Mouse (Mus musculus): ENCODE results near the gene Cxcl1. TPM values are rescaled to one million over a fixed set of nuclear protein-coding genes. Genes with fewer than 3 reads are reported as not detected.

Cxcl1 gene
- polyA plus RNA-seq, 1 experiment from 2014 or later: 1.1 TPM

GRCm38 (mm10) chr5:90930971-90931851 is 40.2 kb downstream of the Cxcl1 start, which contains the start of gene Mthfd2l:
Gene Mthfd2l (plus strand): TSS chr5:90931117.
- peaks cover 10% of the 10 kb centered on the region for H3K4me1 ChIP-seq
- H3K4me2 ChIP-seq (replicated peaks): peak within 1 kb of the TSS; percentile 60
- peaks cover 22% of the 10 kb centered on the region for H3K36me3 ChIP-seq
- WGBS: under 1% methylated on average over 79 of the region's 79 CpGs
- H3K9me3 ChIP-seq: no peaks in the 10 kb centered on the region
- ATAC-seq (ENCODE audit: low FRiP score, low read depth): peak; percentile 98
- H3K27me3 ChIP-seq: no peaks in the 10 kb centered on the region
- peak within 1 kb of the TSS; percentile 99 for H3K27ac ChIP-seq
- H3K4me3 ChIP-seq: peak within 1 kb of the TSS; percentile 76
- peak within 1 kb of the TSS; percentile 96 for H3K9ac ChIP-seq

- peak overlapping the region; percentile 96 for H3K9ac ChIP-seq
- H3K27ac ChIP-seq: peak overlapping the region; percentile 99
- 7% methylated on average over 6 of the region's 6 CpGs for WGBS
- no peaks in the 10 kb centered on the region for H3K9me3 ChIP-seq
- peak overlapping the region; percentile 76 for H3K4me3 ChIP-seq
- H3K36me3 ChIP-seq: peaks cover 22% of the 10 kb centered on the region
- no peaks in the 10 kb centered on the region for H3K27me3 ChIP-seq
- ATAC-seq (ENCODE audit: low FRiP score, low read depth): peak; percentile 37; the same call in 1 of the 2 replicates
- H3K4me2 ChIP-seq (replicated peaks): peak overlapping the region; percentile 60
- H3K4me1 ChIP-seq: peaks cover 13% of the 10 kb centered on the region
These were observed 40.9 kb downstream of the Cxcl1 start for GRCm38 (mm10) chr5:90931911-90932310.

GRCm38 (mm10) chr5:90936706-90937105 is 45.7 kb downstream of the Cxcl1 start:
- H3K9me3 ChIP-seq: no peaks in the 10 kb centered on the region
- no peak overlapping the region for H3K4me3 ChIP-seq
- no peak for ATAC-seq (ENCODE audit: low FRiP score, low read depth)
- H3K4me2 ChIP-seq (replicated peaks): no peak overlapping the region
- H3K27me3 ChIP-seq: no peaks in the 10 kb centered on the region
- WGBS: 52% methylated on average over 2 of the region's 2 CpGs
- peaks cover 25% of the 10 kb centered on the region for H3K36me3 ChIP-seq
- no peak overlapping the region for H3K27ac ChIP-seq
- H3K9ac ChIP-seq: no peak overlapping the region
- peaks cover 10% of the 10 kb centered on the region for H3K4me1 ChIP-seq

Other genes starting within 250 kb of the Cxcl1 start
- gene Cxcl5, start 131.9 kb upstream of the Cxcl1 start, polyA plus RNA-seq (2015; fragmentation: Nextera tagmentation; extraction: Ambion mirVana): 0.51 and 0.71 TPM in 2 replicates
- 4.1 and 6.6 TPM in 2 replicates for gene Ppbp, start 122.7 kb upstream of the Cxcl1 start, polyA plus RNA-seq (2015; fragmentation: Nextera tagmentation; extraction: Ambion mirVana)
- gene Pf4, start 118.8 kb upstream of the Cxcl1 start, polyA plus RNA-seq (2015; fragmentation: Nextera tagmentation; extraction: Ambion mirVana): 46.5 and 56.5 TPM in 2 replicates
- 0.26 and 0.52 TPM in 2 replicates for gene Cxcl3, start 105.1 kb upstream of the Cxcl1 start, polyA plus RNA-seq (2015; fragmentation: Nextera tagmentation; extraction: Ambion mirVana)
- gene Cxcl15, start 96.7 kb upstream of the Cxcl1 start, polyA plus RNA-seq (2015; fragmentation: Nextera tagmentation; extraction: Ambion mirVana): 0.06 and 0.26 TPM in 2 replicates
- 0.18 and 0.28 TPM in 2 replicates for gene Cxcl2, start 12.6 kb downstream of the Cxcl1 start, polyA plus RNA-seq (2015; fragmentation: Nextera tagmentation; extraction: Ambion mirVana)
- 59.5 and 62.3 TPM in 2 replicates for gene Mthfd2l, start 39.9 kb downstream of the Cxcl1 start, polyA plus RNA-seq (2015; fragmentation: Nextera tagmentation; extraction: Ambion mirVana)
- 0.10 and 0.29 TPM in 2 replicates for gene Epgn, start 136.2 kb downstream of the Cxcl1 start, polyA plus RNA-seq (2015; fragmentation: Nextera tagmentation; extraction: Ambion mirVana)
- gene Ereg, start 183.4 kb downstream of the Cxcl1 start, polyA plus RNA-seq (2015; fragmentation: Nextera tagmentation; extraction: Ambion mirVana): not detected in 2 replicates
- gene Areg, start 248.4 kb downstream of the Cxcl1 start, polyA plus RNA-seq (2015; fragmentation: Nextera tagmentation; extraction: Ambion mirVana): 0.15 TPM in 1 of 2 replicates, not detected in the other

Data from limb, embryonic 13.5 days (tissue).